Mouse (Mus musculus) intestine, postnatal 0 days (tissue): ENCODE results near the gene Dhx9. TPM values are rescaled to one million over a fixed set of nuclear protein-coding genes. Genes with fewer than 3 reads are reported as not detected.

Source experiments
- ATAC-seq: fragments of 200-750 bp; cut with Nextera tagmentation; 2 replicates; pipeline ENCODE4 v1.8.0; 2017; ENCODE audit warnings: mild to moderate bottlenecking, moderate TSS enrichment, moderate library complexity
- H3K27ac ChIP-seq: fragments of 300-500 bp; sonication (generic); 2 replicates; pipeline ENCODE4 v1.5.1; 2014; ENCODE audit warnings: mild to moderate bottlenecking, low read depth, low read length, moderate library complexity
- H3K27me3 ChIP-seq: fragments of 300-500 bp; sonication (generic); replicated peaks from 2 replicates; pipeline ENCODE4 v1.6.1; 2014; ENCODE audit warnings: low read length, mixed read lengths; ENCODE audit not compliant: control insufficient read depth, insufficient read depth
- H3K36me3 ChIP-seq: fragments of 300-500 bp; sonication (generic); 2 replicates; pipeline ENCODE4 v1.6.1; 2014; ENCODE audit warnings: mild to moderate bottlenecking, moderate library complexity; ENCODE audit not compliant: control insufficient read depth, insufficient read depth
- H3K4me1 ChIP-seq: fragments of 300-500 bp; sonication (generic); replicated peaks from 2 replicates; pipeline ENCODE4 v1.6.1; 2014; ENCODE audit warnings: antibody characterized with exemption, low read length, mixed read lengths; ENCODE audit not compliant: control insufficient read depth, insufficient read depth
- H3K4me2 ChIP-seq: fragments of 300-500 bp; sonication (generic); replicated peaks from 2 replicates; pipeline ENCODE4 v1.6.1; 2014; ENCODE audit warnings: low read depth, mild to moderate bottlenecking, moderate library complexity
- H3K4me3 ChIP-seq: fragments of 300-500 bp; sonication (generic); 2 replicates; pipeline ENCODE4 v1.5.1; 2014; ENCODE audit warnings: low read depth, low read length
- H3K9ac ChIP-seq: fragments of 300-500 bp; sonication (generic); 2 replicates; pipeline ENCODE4 v1.6.1; 2014; ENCODE audit warnings: mild to moderate bottlenecking, low read depth, low read length
- H3K9me3 ChIP-seq: fragments of 300-500 bp; sonication (generic); 2 replicates; pipeline ENCODE4 v1.6.1; 2016; ENCODE audit warnings: mixed run types; ENCODE audit not compliant: control insufficient read depth
- CTCF ChIP-seq: sonication (generic); IDR thresholded peaks from 2 replicates; pipeline ENCODE4 v1.5.1; 2016; ENCODE audit warnings: low read depth, mild to moderate bottlenecking, control low read depth, antibody characterized with exemption, moderate library complexity
- WGBS: fragments of 180-500 bp; shearing (Covaris S2); extraction: QIAGEN DNeasy Blood & Tissue Kit; methylation state at CpG from one replicate; pipeline ENCODE4 v1.1.7; 2014; 5-methylcytosine and 5-hydroxymethylcytosine counted together
- polyA plus RNA-seq: library from polyadenylated mRNA; unstranded; fragments of >200 nt; fragmentation: Nextera tagmentation; extraction: Ambion mirVana; gene quantifications from 2 replicates; pipeline ENCODE4 v1.2.1, GENCODE M21; 2015

Dhx9 gene
- polyA plus RNA-seq, 1 experiment from 2014 or later, result 14.1 TPM

DNA sequence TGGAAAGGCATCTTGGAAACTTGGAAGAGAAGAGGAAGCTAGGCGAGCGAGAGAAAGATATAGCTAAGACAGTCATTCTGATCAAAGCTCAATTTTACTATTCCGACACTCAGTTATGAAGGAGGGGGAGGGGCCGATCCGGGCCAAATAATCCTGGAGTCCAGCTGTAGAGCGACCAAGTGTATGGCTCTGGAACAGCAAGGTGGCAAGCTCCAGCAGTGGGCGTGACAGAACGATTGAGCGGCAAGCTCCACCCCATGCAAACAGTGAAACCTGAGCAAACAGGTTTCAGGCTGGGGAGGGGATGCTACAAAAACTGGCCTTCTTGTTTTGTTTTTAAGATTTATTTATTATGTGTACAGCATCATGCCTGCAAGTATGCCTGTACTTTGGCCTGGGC is 12.6 kb upstream of the Dhx9 start:
- TF ChIP-seq CTCF, result no peak
- no peak overlapping the region for H3K27ac ChIP-seq
- H3K36me3 ChIP-seq, result no peaks in the 10 kb centered on the region
- WGBS, result 57% methylated on average over 9 of the region's 9 CpGs
- no peak for ATAC-seq
- H3K4me1 ChIP-seq, result no peaks in the 10 kb centered on the region
- H3K9me3 ChIP-seq, result no peaks in the 10 kb centered on the region
- no peak overlapping the region for H3K9ac ChIP-seq
- H3K4me2 ChIP-seq, result no peak overlapping the region
- H3K4me3 ChIP-seq, result no peak overlapping the region
- no peaks in the 10 kb centered on the region for H3K27me3 ChIP-seq

DNA sequence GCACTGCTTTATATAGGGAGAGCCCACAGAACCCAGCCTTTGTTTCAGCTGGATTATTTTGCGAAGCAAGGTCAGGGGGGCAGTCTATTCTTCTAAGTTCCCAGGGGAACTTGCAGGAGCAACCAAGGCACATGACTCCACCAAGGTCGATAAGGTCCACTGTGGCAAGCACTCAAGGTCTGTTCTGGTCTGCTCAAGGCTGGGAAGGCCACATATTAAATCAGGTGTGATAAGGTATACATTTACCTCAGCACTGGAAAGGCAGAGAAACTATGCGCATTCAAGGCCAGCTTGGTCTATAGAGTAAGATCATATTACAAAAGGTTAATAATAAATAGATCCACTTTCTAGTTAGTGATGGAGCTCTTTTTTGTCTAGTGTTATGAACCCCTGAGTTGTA is 8.6 kb upstream of the Dhx9 start:
- H3K36me3 ChIP-seq, result no peaks in the 10 kb centered on the region
- TF ChIP-seq CTCF, result no peak
- no peaks in the 10 kb centered on the region for H3K4me1 ChIP-seq
- H3K4me2 ChIP-seq, result no peak overlapping the region
- no peaks in the 10 kb centered on the region for H3K9me3 ChIP-seq
- H3K4me3 ChIP-seq, result no peak overlapping the region
- H3K9ac ChIP-seq, result no peak overlapping the region
- 66% methylated on average over 3 of the region's 3 CpGs for WGBS
- no peak overlapping the region for H3K27ac ChIP-seq
- no peak for ATAC-seq
- H3K27me3 ChIP-seq, result no peaks in the 10 kb centered on the region

DNA sequence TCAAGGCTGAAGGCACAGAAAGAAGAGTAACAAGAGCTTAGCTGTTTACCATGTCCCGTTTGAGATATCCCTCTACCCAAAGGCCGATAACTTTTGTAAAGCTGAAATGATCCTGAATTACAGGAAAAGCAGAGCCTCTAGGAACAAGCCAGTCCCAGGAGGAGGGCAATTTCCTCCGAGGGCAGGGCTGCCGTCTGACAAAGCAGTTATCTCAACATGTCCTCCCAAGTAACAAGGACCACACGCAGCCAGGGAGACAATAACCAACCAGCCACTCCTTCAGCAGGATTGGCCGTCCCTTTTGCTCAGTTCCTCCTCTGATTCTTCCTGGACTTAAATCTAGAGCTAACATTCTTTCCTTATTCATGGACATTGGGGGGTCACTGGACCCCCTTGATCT is 6.5 kb upstream of the Dhx9 start:
- Histone ChIP-seq H3K9me3 (no peaks in the 10 kb centered on the region), H3K36me3 (no peaks in the 10 kb centered on the region), H3K4me1 (no peaks in the 10 kb centered on the region), H3K27ac (no peak overlapping the region), H3K4me3 (no peak overlapping the region), H3K27me3 (no peaks in the 10 kb centered on the region), H3K9ac (no peak overlapping the region), H3K4me2 (no peak overlapping the region)
- TF ChIP-seq CTCF, result no peak
- WGBS, result 20% methylated on average over 6 of the region's 6 CpGs
- no peak for ATAC-seq

DNA sequence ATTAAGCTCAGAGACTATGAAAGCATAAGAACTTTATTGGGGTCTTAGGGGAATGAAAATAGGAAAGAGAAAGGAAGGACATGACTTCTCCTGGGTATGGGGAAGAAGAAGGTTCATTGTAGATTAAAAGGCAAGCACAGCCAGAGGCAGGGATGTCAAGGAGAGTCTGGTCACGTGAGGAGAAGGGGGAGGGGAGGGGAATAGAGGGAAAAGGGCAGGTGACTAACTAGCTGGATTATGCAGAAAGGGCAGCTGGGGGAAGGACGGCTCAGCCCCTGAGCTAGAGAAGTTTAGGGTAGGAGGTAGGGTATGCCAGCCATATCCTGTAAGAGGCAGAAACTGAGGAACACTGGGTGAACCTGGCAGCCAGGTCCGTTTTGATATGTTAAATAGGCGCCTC is 5.9 kb upstream of the Dhx9 start:
- H3K4me1 ChIP-seq, result no peaks in the 10 kb centered on the region
- H3K9ac ChIP-seq, result no peak overlapping the region
- H3K27ac ChIP-seq, result no peak overlapping the region
- ATAC-seq, result no peak
- H3K4me3 ChIP-seq, result no peak overlapping the region
- no peaks in the 10 kb centered on the region for H3K9me3 ChIP-seq
- no peaks in the 10 kb centered on the region for H3K36me3 ChIP-seq
- 25% methylated on average over 4 of the region's 4 CpGs for WGBS
- no peaks in the 10 kb centered on the region for H3K27me3 ChIP-seq
- no peak overlapping the region for H3K4me2 ChIP-seq
- TF ChIP-seq CTCF, result no peak

DNA sequence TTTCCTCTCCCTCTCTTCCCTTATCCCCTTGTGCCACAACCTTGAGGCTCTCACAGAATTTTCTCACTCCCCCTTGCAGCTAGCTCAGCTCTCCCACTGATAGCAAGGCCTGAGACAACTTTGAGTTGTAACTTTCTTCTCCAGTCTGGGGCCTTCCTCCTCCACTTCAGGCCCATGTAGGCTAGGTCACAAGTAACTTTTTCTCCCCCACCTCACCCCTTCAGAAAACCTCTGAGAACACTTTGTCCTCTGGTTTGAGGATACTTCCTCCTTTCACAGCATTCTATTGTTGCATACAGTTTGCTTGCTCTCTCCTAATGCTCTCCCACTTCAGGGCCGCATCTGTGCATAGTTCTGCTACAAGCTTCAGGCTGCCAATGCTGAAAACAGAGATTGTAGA is 4.4 kb upstream of the Dhx9 start:
- Histone ChIP-seq H3K27me3 (no peaks in the 10 kb centered on the region), H3K27ac (no peak overlapping the region), H3K9ac (no peak overlapping the region), H3K4me3 (no peak overlapping the region), H3K9me3 (no peaks in the 10 kb centered on the region), H3K36me3 (no peaks in the 10 kb centered on the region), H3K4me1 (no peaks in the 10 kb centered on the region), H3K4me2 (no peak overlapping the region)
- ATAC-seq, result no peak
- TF ChIP-seq CTCF, result no peak
- WGBS, result 94% methylated on average over 1 of the region's 1 CpGs

DNA sequence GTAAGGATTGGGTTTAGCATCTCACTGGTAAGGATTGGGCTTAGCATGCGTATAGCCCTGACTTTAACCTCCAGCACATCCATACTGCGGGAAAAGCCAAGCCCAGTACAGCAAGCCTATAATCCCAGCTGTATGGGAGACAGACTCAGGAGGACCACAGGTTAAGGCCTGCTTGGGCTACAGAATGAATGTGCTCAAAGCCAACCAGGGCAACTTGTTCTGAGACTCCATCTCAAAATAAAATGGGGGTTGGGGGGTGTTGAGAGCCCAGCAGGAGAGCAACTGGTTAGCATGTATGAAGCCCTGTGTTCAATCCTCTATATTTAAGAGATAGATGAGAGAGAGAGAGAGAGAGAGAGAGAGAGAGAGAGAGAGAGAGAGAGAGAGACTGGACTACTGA is 3.9 kb upstream of the Dhx9 start:
- Histone ChIP-seq H3K4me2 (no peak overlapping the region), H3K36me3 (no peaks in the 10 kb centered on the region), H3K4me3 (no peak overlapping the region), H3K27ac (no peak overlapping the region), H3K9me3 (no peaks in the 10 kb centered on the region), H3K27me3 (no peaks in the 10 kb centered on the region), H3K4me1 (0 out of 2 replicates have a peak, but pooled peaks cover 1% of the 10 kb centered on the region), H3K9ac (no peak overlapping the region)
- no peak for TF ChIP-seq CTCF
- WGBS, result 87% methylated on average over 2 of the region's 2 CpGs
- no peak for ATAC-seq

DNA sequence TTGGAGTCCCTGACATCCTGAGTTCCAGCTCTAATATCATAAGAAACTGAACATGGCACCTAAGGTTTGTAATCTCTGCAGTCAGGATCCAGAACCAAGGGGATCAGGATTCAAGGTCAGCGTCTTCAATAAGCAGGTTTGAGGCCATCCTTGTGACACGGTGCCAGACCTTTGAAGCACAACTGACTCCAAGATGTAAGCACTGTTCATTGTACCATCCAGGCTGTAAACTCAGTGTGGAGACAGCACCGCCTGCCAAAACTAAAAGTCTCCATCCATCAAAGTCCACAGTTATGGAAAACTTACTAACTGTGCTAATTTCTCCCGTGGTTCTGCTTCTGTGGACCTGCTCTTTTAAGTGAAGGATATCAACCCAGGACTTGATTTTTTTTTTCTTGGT is 2.5 kb upstream of the Dhx9 start:
- WGBS, result 74% methylated on average over 4 of the region's 4 CpGs
- TF ChIP-seq CTCF, result no peak
- Histone ChIP-seq H3K9me3 (no peaks in the 10 kb centered on the region), H3K9ac (no peak overlapping the region), H3K4me1 (0 out of 2 replicates have a peak, but pooled peaks cover 5% of the 10 kb centered on the region), H3K4me3 (no peak overlapping the region), H3K27ac (no peak overlapping the region), H3K4me2 (no peak overlapping the region), H3K27me3 (no peaks in the 10 kb centered on the region), H3K36me3 (no peaks in the 10 kb centered on the region)
- no peak for ATAC-seq
